Mouse (Mus musculus) lung, postnatal 4 days (tissue): Measurements from ENCODE around the gene Zic4.

ENCODE experiments used
- DNase-seq, 2 experiments: peaks; one replicate each; pipeline ENCODE4 v3.0.0; 2021

Gene Zic4

DNA sequence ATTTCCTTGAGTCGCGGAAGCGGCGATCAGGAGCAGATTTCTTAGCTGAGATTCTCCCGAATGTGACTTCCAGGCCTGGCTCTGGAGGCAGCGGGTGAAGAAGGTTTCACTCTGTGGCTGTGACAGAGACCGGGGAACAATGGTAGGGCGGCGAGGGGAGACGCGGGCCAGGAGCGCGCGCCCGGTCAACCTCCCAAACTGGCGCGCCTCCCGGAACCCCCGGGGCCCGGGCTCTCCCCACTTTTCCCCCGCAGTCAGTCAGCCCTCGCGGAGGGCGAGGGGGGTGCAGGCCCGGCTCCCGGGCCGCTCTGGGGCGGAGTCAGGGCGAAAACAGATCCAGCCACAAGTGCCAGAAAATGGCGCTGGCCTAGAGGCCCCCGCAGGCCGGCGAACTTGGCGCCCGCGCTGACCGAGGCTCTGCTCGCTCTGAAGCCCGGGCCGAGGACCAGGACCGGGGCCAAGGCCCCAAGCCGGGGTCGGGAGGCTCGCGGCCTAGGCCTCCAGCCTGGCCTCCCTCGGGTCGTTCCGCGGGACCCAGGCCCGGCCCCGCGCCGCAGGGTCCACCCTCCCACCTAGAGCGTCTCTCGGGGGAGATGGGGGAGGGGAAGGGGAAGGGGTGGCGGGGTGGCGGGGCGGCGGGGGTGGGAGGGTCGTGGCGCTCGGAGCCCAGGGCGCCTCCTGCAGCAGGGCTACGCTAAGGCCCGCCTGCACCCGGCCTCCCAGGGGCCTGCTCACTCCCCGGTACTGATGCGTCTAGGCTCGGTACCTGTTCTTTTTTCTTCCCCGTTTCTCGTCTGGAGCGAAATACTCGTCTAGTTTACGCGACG is 19.3 kb downstream of the Zic4 start:
- peak in 1 of 2 experiments; percentile 47 for DNase-seq

DNA sequence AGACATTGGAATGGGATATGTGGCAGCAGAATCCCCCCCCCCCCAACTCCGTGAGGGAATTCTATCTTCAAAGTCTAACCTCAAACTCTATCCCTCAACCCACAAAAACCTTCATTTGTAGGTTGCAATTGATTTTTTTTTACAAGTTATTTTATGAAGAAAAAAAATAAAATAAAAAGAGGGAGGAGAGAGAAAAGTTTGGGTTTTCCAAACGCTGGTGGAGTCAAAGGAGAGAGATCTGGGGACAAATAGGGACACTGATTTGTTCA is 19.8 kb downstream of the Zic4 start:
- DNase-seq: no peak

DNA sequence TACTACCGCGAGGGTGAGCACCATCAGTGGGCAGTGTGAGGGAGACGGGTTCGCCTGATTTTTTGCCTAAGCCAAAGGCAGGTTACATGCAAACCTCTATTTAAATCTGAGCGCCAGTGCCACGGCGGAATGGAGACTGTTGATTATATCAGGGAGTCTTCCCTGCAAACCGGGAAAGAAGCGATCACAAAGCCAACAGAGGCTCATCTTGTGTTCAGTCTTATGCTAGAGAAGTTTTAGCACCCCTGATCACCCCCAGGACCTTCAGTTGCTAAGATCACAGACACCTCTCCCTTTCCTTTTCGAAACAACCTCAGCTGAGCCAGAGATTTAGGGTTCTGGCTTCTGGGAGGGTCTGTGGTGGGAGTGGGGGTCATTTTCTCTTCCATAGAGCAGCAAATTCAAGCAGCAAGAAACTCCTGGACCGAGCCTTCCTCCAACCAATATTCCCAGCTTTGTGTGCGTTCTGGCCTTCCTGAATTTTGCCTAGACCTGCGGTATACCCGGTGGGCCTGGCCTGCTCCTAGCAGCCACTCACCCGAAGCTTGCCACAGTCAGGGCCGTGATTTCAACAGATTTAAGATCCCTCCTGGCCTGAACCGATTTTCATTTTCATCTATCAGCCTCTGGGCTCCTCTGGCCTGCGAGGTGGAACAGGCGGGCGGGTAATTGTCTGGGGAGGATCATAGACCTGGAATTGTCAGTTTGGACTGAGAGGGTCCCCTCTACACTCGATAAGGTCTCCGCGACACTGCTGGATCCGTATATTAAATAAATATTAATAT is 20.4 kb downstream of the Zic4 start:
- no peak for DNase-seq

- DNase-seq: no peak
Observed at GRCm38 (mm10) chr9:91383441-91384135, 21.4 kb downstream of the Zic4 start.

GRCm38 (mm10) chr9:91384136-91384500 is 21.9 kb downstream of the Zic4 start:
- no peak for DNase-seq

- DNase-seq: no peak
Observed at GRCm38 (mm10) chr9:91384693-91385560, 22.7 kb downstream of the Zic4 start.

GRCm38 (mm10) chr9:91385561-91386430 is 23.6 kb downstream of the Zic4 start:
- no peak for DNase-seq

DNA sequence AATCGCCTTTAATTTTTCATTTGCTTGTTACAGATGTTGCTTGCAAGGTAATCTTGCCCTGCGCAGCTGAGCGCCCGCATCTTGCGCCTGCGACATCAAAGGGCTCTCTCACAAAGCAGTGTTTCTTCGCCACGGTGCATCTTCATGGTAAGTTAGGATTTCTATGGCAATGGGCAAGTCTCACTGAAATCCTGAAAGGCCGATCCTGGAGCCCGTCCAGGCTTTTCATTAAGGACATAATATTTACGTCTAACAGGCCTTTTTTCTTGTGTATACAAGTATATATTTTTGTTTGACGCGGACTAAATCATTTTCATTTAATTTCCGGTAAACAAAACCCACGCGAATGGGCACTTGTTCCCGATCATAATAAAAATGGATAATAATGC is 24.3 kb downstream of the Zic4 start:
- DNase-seq: no peak

- no peak for DNase-seq
Observed at GRCm38 (mm10) chr9:91386891-91387739, 24.9 kb downstream of the Zic4 start.

- no peak for DNase-seq
Observed at GRCm38 (mm10) chr9:91387740-91388080, 25.5 kb downstream of the Zic4 start.

GRCm38 (mm10) chr9:91388173-91388572 is 26.0 kb downstream of the Zic4 start:
- DNase-seq: no peak

DNA sequence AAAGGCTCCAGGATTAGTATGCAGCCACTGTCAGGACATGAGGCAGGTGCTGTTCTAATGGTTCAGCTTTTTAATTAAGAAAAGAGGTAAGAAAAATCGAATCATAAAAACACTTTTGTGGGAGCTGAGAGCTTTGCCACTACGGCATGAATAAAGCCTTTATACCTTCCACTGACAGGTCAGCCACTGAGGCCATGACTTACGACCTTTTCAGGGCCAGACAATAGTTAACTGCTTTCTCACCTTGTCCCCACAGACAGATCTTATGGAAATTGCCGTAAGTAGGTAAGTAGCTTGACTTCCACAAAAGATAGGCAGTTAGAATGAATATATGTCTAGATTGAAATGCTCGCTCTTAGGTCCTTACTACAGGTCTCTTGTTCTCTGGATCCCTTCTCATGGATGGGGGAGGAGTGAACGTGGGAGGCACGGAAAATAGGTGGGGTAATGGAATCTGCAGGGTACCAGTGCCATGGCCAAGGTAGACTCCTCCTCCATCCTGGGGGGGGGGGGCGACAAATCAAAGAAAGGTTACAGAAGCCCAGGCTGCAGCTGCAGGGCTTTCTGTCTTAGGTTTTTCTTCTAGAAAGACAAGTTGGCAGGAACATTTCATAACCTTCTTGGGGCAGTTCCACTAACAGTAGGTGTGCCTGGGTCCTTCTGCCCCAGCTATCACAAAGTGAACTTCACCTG is 31.3 kb downstream of the Zic4 start:
- DNase-seq: no peak

DNA sequence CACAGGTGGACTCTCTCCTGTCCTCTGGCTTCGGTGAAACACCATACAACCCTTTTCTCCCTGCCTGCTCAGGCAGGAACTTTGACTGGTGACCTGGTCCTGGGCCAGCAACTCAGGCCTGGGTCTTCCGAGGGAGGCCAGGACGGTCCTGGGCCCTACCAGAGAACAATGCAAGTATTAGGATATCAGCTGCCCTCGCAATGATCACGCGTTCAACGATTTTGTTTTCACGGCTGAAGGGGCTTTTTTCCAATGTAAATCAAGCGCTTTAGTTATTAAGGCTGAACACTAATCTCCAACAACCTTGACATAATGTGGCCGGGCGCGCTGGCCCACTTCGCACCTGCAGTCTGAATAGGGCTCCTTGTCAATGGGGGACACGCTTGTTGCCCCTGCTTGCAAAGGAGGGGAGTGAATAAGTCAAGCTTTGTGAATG is 32.0 kb downstream of the Zic4 start:
- DNase-seq: no peak

GRCm38 (mm10) chr9:91395066-91395772 is 33.0 kb downstream of the Zic4 start:
- DNase-seq: no peak

- DNase-seq: no peak
Observed at GRCm38 (mm10) chr9:91399976-91400375, 37.8 kb downstream of the Zic4 start.

- DNase-seq: no peak
Observed at GRCm38 (mm10) chr9:91400482-91401093, 38.4 kb downstream of the Zic4 start.

DNA sequence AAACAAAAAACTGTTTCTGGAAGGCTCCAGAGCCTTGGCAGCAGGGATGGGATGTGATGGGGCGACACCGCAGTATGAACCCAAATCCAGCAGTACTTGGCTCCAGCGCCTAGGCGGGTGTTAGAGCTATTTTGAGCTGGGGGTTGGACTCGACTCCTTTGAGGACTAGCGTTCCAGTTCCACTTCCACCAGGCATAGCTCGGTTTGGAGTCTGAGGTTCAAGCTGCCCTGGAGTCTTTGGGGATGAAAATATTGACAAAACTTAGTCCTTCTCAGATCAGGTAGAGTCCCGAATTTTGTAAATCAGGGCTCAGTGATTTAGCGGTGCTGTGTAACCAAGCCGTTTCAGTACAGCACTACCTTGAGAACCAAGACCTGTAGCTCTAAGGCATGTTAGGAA is 39.3 kb downstream of the Zic4 start:
- DNase-seq: no peak

- DNase-seq: no peak
Observed at GRCm38 (mm10) chr9:91404229-91404628, 42.0 kb downstream of the Zic4 start.
